Mouse (Mus musculus) hindbrain, embryonic 11.5 days (tissue): Measurements from ENCODE around the gene Cyp2f2. TPM values are rescaled to one million over a fixed set of nuclear protein-coding genes. Genes with fewer than 3 reads are reported as not detected.

Experiments used
- ATAC-seq: fragments of 200-750 bp; cut with Nextera tagmentation; 2 replicates; pipeline ENCODE4 v1.8.0; 2017; ENCODE audit warnings: mild to moderate bottlenecking, moderate TSS enrichment, moderate library complexity; ENCODE audit not compliant: low FRiP score
- DNase-seq: peaks from one replicate; pipeline ENCODE4 v3.0.0-alpha.2; 2015; ENCODE audit warnings: low spot score
- H3K27ac ChIP-seq: fragments of 300-500 bp; sonication (generic); 2 replicates; pipeline ENCODE4 v1.5.1; 2014; ENCODE audit warnings: mild to moderate bottlenecking, low read depth, low read length
- H3K27me3 ChIP-seq: fragments of 300-500 bp; sonication (generic); 2 replicates; pipeline ENCODE4 v1.6.1; 2014; ENCODE audit warnings: mild to moderate bottlenecking, low read length, moderate library complexity, mixed read lengths; ENCODE audit not compliant: control insufficient read depth, insufficient read depth
- H3K36me3 ChIP-seq: fragments of 300-500 bp; sonication (generic); 2 replicates; pipeline ENCODE4 v1.6.1; 2014; ENCODE audit warnings: mild to moderate bottlenecking, low read length, moderate library complexity, mixed read lengths; ENCODE audit not compliant: control insufficient read depth, insufficient read depth
- H3K4me1 ChIP-seq: fragments of 300-500 bp; sonication (generic); replicated peaks from 2 replicates; pipeline ENCODE4 v1.6.1; 2014; ENCODE audit warnings: low read length, mixed read lengths; ENCODE audit not compliant: control insufficient read depth, insufficient read depth
- H3K4me2 ChIP-seq: fragments of 300-500 bp; sonication (generic); replicated peaks from 2 replicates; pipeline ENCODE4 v1.6.1; 2014; ENCODE audit warnings: mild to moderate bottlenecking, low read depth, low read length
- H3K4me3 ChIP-seq: fragments of 300-500 bp; sonication (generic); 2 replicates; pipeline ENCODE4 v1.5.1; 2014; ENCODE audit warnings: low read depth, low read length
- H3K9ac ChIP-seq: fragments of 300-500 bp; sonication (generic); 2 replicates; pipeline ENCODE4 v1.6.1; 2014; ENCODE audit warnings: low read depth, low read length
- H3K9me3 ChIP-seq: fragments of 300-500 bp; sonication (generic); 2 replicates; pipeline ENCODE4 v1.6.1; 2016; ENCODE audit warnings: low read length; ENCODE audit not compliant: control insufficient read depth
- WGBS: fragments of 180-500 bp; shearing (Covaris S2); extraction: QIAGEN DNeasy Blood & Tissue Kit; methylation state at CpG from one replicate; pipeline ENCODE4 v1.1.7; 2014; 5-methylcytosine and 5-hydroxymethylcytosine counted together
- polyA plus RNA-seq: library from polyadenylated mRNA; unstranded; fragments of >200 nt; fragmentation: Nextera tagmentation; extraction: Ambion mirVana; gene quantifications from 2 replicates; pipeline ENCODE4 v1.2.1, GENCODE M21; 2014

Cyp2f2 gene
- not detected in 2 replicates for polyA plus RNA-seq

DNA sequence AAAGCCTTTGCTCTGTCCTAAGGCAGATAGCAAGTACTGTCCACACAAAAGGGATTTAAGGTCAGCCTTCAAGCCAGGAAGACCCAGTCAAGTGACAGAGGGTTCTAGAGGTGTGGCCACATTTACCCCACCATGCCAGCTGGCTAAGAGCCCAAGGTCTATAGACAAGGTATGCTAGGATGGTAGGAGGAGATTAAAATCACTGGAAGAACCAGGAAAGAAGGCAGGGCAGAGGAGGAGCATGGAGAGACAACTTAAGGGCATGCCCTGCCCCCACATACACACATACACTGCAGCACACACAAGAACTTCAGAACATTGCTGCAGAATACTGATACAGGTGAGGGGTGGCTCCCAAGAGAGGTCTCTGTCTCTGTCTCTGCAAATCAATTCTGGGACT lies at the start of gene Cyp2f2:
Cyp2f2 (plus strand) TSS at position 234 of the 400 bp plus-strand sequence.
- H3K4me2 ChIP-seq, result no peak within 1 kb of the TSS
- H3K27me3 ChIP-seq, result no peaks in the 10 kb centered on the region
- H3K27ac ChIP-seq, result no peak within 1 kb of the TSS
- ATAC-seq, result no peak
- no peaks in the 10 kb centered on the region for H3K9me3 ChIP-seq
- H3K4me3 ChIP-seq, result no peak within 1 kb of the TSS
- H3K36me3 ChIP-seq, result no peaks in the 10 kb centered on the region
- no peaks in the 10 kb centered on the region for H3K4me1 ChIP-seq
- no peak for DNase-seq
- H3K9ac ChIP-seq, result no peak within 1 kb of the TSS

DNA sequence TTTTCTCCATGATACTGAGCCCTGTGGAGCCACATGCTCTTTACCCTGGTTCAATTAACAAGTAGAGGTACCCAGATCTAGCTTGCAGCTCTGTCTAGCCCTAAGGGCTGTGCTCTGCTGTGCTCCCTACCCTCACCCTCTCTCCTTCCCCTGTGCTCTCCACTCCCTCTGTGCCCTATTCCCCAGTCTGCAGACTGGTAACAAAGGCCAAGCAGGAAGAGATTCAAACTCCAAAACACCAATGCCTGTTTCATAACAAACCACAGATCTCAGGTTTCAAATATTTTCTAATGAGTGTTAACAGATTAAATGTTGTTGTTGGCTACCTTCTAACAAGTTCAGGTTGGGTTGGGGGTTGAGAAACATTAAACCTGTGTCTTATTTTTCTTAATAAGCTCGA lies 41.1 kb upstream of the Cyp2f2 start:
- H3K9ac ChIP-seq, result no peak overlapping the region
- no peak for ATAC-seq
- H3K4me2 ChIP-seq, result no peak overlapping the region
- H3K9me3 ChIP-seq, result no peaks in the 10 kb centered on the region
- WGBS, result 77% methylated on average over 1 of the region's 1 CpGs
- no peak overlapping the region for H3K27ac ChIP-seq
- no peaks in the 10 kb centered on the region for H3K27me3 ChIP-seq
- H3K36me3 ChIP-seq, result no peaks in the 10 kb centered on the region
- H3K4me1 ChIP-seq, result no peaks in the 10 kb centered on the region
- H3K4me3 ChIP-seq, result no peak overlapping the region
- no peak for DNase-seq

DNA sequence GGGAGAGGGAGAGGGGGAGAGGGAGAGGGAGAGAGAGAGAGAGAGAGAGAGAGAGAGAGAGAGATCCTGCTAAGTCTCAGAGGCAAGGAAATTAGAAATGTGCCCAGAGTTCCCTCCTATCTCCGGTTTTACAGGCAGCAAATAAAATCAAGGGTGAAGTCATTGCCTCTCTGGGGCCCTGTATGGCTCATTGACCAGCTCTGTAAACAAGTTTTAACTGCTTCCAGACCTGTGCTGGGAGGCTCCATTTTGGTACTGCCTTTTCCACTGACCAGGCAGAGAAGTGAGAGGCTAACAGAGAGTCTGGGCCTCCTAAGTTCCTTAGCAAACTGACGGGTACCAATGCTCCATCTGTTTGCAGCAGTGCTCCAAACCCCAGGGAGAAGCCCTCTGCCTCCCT lies 38.1 kb upstream of the Cyp2f2 start:
- Histone ChIP-seq H3K36me3 (no peaks in the 10 kb centered on the region), H3K9ac (no peak overlapping the region), H3K4me3 (no peak overlapping the region), H3K4me2 (no peak overlapping the region), H3K27me3 (no peaks in the 10 kb centered on the region), H3K4me1 (no peaks in the 10 kb centered on the region), H3K27ac (no peak overlapping the region), H3K9me3 (no peaks in the 10 kb centered on the region)
- ATAC-seq (no peak), DNase-seq (no peak)
- WGBS, result 76% methylated on average over 2 of the region's 2 CpGs

DNA sequence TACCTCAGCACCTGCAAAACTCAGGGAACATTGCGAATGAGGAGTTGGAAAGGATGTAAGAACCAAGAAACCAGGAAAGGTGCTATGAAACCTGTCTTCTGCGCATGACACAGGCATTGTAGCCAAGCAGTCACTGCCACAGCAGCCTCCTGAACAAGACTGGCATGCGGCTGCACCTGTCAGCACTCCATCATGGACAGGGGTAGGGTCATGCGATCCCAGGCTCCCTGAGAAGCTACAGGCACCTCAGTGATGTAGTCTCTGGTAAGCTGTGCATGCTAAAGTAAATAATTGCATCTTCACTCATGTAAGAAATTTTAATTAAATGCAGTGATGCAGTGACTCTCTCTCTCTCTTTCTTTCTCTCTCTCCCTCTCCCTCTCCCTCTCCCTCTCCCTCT lies 28.7 kb upstream of the Cyp2f2 start:
- Histone ChIP-seq H3K4me1 (no peaks in the 10 kb centered on the region), H3K4me2 (no peak overlapping the region), H3K36me3 (no peaks in the 10 kb centered on the region), H3K9me3 (no peaks in the 10 kb centered on the region), H3K9ac (no peak overlapping the region), H3K4me3 (no peak overlapping the region), H3K27me3 (no peaks in the 10 kb centered on the region), H3K27ac (no peak overlapping the region)
- no peak for DNase-seq
- no peak for ATAC-seq
- 84% methylated on average over 4 of the region's 4 CpGs for WGBS

DNA sequence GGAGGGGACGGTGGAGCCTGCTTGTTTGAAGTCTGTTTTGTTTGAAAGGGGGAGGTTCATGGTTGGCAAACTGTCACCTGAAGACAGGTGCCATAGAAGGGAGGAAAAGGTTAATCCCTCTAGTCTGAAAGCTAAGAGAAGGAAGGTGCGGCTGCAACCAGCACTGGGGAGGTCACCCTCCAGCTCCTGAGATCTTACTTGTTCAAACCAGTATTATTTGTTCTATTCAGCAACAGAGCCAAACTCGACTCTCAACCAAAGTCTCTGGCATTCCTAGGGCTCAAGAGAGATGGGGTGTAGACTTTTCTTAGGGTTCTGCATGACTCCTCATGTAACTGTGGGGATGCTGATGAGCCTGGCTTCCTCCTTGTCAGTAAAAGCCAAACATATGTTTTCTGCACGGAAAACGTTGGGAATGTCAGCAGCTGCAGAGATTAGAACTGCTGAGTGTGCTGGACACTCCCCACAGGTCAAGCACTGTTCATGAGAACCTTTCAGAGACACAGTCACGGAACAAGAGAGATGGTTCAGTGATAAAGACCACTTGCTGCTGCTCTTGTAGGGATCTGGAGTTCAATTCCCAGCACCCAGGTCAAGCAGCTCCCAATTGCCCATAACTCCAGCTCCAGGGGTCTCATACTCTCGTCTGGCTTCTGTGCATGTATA lies 27.5 kb upstream of the Cyp2f2 start:
- H3K4me2 ChIP-seq, result no peak overlapping the region
- 66% methylated on average over 7 of the region's 7 CpGs for WGBS
- H3K9ac ChIP-seq, result no peak overlapping the region
- H3K4me3 ChIP-seq, result no peak overlapping the region
- ATAC-seq (no peak), DNase-seq (no peak)
- no peaks in the 10 kb centered on the region for H3K27me3 ChIP-seq
- H3K36me3 ChIP-seq, result no peaks in the 10 kb centered on the region
- H3K27ac ChIP-seq, result no peak overlapping the region
- H3K9me3 ChIP-seq, result no peaks in the 10 kb centered on the region
- H3K4me1 ChIP-seq, result no peaks in the 10 kb centered on the region

DNA sequence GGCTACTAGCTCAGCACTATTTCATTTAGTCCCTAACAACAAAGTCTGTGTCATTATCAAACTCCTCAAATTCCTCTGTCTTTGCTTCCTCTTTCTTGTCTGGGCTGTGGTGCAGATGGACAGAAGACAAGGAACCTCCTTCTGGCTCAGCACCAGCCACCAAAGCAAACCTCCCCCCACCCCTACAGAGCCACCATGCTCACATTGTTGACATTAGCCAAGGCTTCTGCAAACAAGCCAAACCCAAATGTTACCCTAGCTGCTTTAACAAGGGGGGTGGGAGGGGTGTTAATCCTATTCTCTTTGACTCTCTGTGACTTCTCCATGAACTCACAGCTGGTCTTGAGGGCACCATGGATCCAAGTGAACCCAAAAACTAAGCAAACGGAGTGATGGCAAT lies 26.8 kb upstream of the Cyp2f2 start:
- ATAC-seq, result no peak
- H3K4me2 ChIP-seq, result no peak overlapping the region
- 43% methylated on average over 1 of the region's 1 CpGs for WGBS

DNA sequence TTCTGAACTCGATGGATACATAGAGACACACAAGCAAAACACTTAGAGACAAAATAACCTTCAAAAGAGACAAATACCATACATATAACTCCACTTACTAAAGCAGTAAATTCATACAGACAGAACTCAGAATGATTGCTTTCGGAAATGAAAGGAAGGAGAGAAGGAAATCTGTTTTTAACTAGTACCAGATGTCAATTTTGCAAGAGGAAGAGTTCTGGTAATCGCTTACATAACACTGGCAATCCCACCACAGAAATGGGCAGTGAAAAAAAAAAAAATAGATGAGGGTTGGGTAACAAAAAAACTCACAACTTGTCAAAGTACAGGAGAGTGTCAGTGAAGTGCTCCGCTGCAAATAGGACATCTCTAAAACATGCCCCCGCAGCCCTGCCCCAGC lies 14.8 kb upstream of the Cyp2f2 start:
- no peaks in the 10 kb centered on the region for H3K4me1 ChIP-seq
- 70% methylated on average over 5 of the region's 5 CpGs for WGBS
- no peak overlapping the region for H3K4me3 ChIP-seq
- H3K9ac ChIP-seq, result no peak overlapping the region
- H3K9me3 ChIP-seq, result no peaks in the 10 kb centered on the region
- H3K36me3 ChIP-seq, result no peaks in the 10 kb centered on the region
- ATAC-seq, result no peak
- no peak overlapping the region for H3K27ac ChIP-seq
- no peaks in the 10 kb centered on the region for H3K27me3 ChIP-seq
- no peak overlapping the region for H3K4me2 ChIP-seq
- DNase-seq, result no peak

More for the DNA sequence above, 26.8 kb upstream of the Cyp2f2 start:
- H3K9me3 ChIP-seq, result no peaks in the 10 kb centered on the region
- H3K4me1 ChIP-seq, result no peaks in the 10 kb centered on the region
- H3K27ac ChIP-seq, result no peak overlapping the region
- DNase-seq, result no peak
- H3K27me3 ChIP-seq, result no peaks in the 10 kb centered on the region
- H3K9ac ChIP-seq, result no peak overlapping the region
- H3K36me3 ChIP-seq, result no peaks in the 10 kb centered on the region
- no peak overlapping the region for H3K4me3 ChIP-seq

DNA sequence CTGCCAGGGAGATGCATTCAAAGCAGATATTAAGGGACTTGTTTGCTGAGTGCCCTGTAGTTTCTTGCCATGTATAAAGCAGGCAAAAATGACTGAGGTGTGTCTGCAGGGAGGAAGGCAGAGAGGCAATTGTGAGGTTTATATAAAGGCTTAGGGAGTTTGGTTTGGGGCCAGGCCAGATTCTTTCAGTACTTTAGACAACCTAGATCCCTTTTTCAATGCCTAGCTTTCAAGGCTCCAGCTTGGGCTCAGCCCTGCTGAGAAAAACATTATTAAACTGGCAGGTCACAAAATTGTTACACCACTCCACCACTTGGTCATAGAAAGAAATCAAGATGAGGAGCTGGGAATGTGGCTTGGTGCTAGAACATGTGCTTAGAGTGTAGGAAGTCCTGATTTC lies 9.4 kb upstream of the Cyp2f2 start:
- Histone ChIP-seq H3K4me2 (no peak overlapping the region), H3K36me3 (no peaks in the 10 kb centered on the region), H3K9me3 (no peaks in the 10 kb centered on the region), H3K27me3 (no peaks in the 10 kb centered on the region), H3K9ac (no peak overlapping the region), H3K4me1 (no peaks in the 10 kb centered on the region), H3K27ac (no peak overlapping the region), H3K4me3 (no peak overlapping the region)
- DNase-seq (no peak), ATAC-seq (no peak)

DNA sequence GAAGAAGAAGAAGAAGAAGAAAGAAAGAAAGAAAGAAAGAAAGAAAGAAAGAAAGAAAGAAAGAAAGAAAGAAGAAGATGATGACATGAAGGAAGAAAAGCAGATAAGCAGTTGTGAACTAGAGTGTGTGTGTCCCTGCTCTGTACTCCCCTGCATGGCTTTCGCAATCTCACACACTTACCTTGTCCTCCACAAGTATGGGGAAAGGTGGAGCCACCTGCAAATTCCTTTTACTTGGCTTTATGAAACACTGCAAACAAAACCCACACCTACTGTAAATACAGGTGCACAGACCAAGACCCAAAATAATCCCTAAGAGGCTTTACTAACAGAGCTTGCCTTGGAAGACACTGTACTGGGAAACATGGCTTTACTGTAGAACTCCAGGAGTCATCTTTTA lies 8.7 kb upstream of the Cyp2f2 start:
- Histone ChIP-seq H3K27me3 (no peaks in the 10 kb centered on the region), H3K36me3 (no peaks in the 10 kb centered on the region), H3K4me2 (no peak overlapping the region), H3K4me1 (no peaks in the 10 kb centered on the region), H3K27ac (no peak overlapping the region), H3K4me3 (no peak overlapping the region), H3K9ac (no peak overlapping the region), H3K9me3 (no peaks in the 10 kb centered on the region)
- no peak for ATAC-seq
- DNase-seq, result no peak
- WGBS, result 76% methylated on average over 1 of the region's 1 CpGs
